Mouse (Mus musculus) lung, postnatal 0 days (tissue): Measurements from ENCODE around the gene Il7r.
"Not testable (repeated sequence)": the region's sequence is repeated elsewhere in the genome, so short reads cannot be mapped to it uniquely, and the experiment has no call there.

Source experiments
- CTCF ChIP-seq: IDR thresholded peaks from 2 replicates; pipeline ENCODE4 v1.5.1; 2016; ENCODE audit warnings: antibody characterized with exemption, mild to moderate bottlenecking
- EP300 ChIP-seq: IDR thresholded peaks from 2 replicates; pipeline ENCODE4 v1.6.1; 2016; ENCODE audit warnings: antibody characterized with exemption, mild to moderate bottlenecking, control low read depth

- TF ChIP-seq CTCF, EP300: not testable (repeated sequence)
Measured at GRCm38 (mm10) chr15:9557264-9557663, 27.3 kb upstream of the Il7r start.
